Mouse (Mus musculus) megakaryocyte, embryonic 14.5 days (primary cell): ENCODE measurements around the gene Oxld1.

Experiments
- FLI1 ChIP-seq: IDR thresholded peaks from 2 replicates; pipeline ENCODE4 v1.6.1; 2012; ENCODE audit warnings: low read length, inconsistent platforms, mixed read lengths
- GATA1 ChIP-seq: IDR thresholded peaks from 3 replicates; pipeline ENCODE4 v1.6.1; 2012; ENCODE audit warnings: mixed read lengths, low read length, inconsistent platforms, borderline replicate concordance

GRCm38 (mm10) chr11:120484265-120484981 is 26.6 kb upstream of the Oxld1 start, which contains the start of gene Mrpl12:
- TF ChIP-seq GATA1 (no peak), FLI1 (no peak)
